Comparison of ENCODE assay signal across 8 mouse cellular contexts in the genomic region with DNA sequence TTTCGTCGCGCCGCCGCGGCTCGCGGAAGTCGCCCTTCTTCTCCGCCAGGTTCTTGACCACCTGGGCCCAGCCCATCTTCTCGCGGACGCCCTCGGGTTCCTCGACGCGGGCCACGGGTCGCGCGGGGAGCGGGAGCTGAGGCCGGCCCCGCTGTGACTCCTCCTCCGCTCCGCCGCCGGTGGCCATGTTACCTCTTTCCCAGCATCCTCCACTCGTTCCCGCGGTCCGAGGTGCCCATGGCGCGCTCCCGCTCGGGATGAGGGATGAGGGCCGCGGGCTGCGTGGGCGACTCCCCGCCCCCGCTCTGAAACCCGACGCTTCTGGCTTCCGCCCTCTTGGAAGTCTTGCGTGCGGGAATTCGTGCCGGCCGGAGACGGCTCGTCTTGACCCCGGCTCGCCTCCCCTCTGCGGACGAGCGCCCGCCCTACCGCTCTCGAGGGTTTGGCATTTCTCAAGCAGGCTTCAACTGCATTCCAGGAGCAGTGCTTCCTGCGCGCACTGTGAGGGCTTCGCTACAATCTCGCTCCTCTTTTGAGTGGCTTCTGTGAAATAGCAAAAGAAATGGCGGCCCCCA. TPM values are rescaled to one million over a fixed set of nuclear protein-coding genes. Genes with fewer than 3 reads are reported as not detected.
A peak's percentile ranks its signal among the peaks of the same experiment; 100 is the strongest.
DNase-seq lines count a peak whose midpoint lies in the region; ATAC-seq and TF ChIP-seq lines count a peak whose summit lies in the region.

A gene (minus strand): TSS at position 437 of the 575 bp plus-strand sequence.

- H3K9me3 ChIP-seq in heart, embryonic 12.5 days (replicated peaks), result peaks cover 7% of the 10 kb centered on the region; the same call in 1 of the 2 replicates
- peaks cover 7% of the 10 kb centered on the region; the same call in 1 of the 2 replicates for H3K9me3 ChIP-seq in kidney, embryonic 15.5 days (replicated peaks)
- H3K9me3 ChIP-seq in limb, embryonic 14.5 days (ENCODE audit: control insufficient read depth, low read length), result peaks cover 7% of the 10 kb centered on the region; the same call in 1 of the 2 replicates
- 0 out of 2 replicates have a peak, but pooled peaks cover 5% of the 10 kb centered on the region for H3K9me3 ChIP-seq in midbrain, embryonic 14.5 days (ENCODE audit: control insufficient read depth, low read length)

- peak within 1 kb of the TSS; percentile 99 for H3K27ac ChIP-seq in heart, embryonic 12.5 days (ENCODE audit: poor library complexity, severe bottlenecking)
- H3K27ac ChIP-seq in kidney, embryonic 15.5 days, result peak within 1 kb of the TSS; percentile 98
- H3K27ac ChIP-seq in limb, embryonic 14.5 days (replicated peaks; ENCODE audit: low read depth, low read length), result peak within 1 kb of the TSS; percentile 98
- H3K27ac ChIP-seq in midbrain, embryonic 14.5 days (replicated peaks; ENCODE audit: low read depth, low read length), result peak within 1 kb of the TSS; percentile 96

- ATAC-seq in erythroid progenitor cell, adult 5-6 weeks (replicated peaks; ENCODE audit: low FRiP score, poor library complexity, severe bottlenecking), result peak; percentile 92
- ATAC-seq in heart, embryonic 12.5 days (ENCODE audit: insufficient number of reproducible peaks, low FRiP score), result peak; percentile 80
- peak; percentile 81 for ATAC-seq in kidney, embryonic 15.5 days (replicated peaks; ENCODE audit: low FRiP score)
- ATAC-seq in limb, embryonic 14.5 days (ENCODE audit: low FRiP score, low read depth), result peak; percentile 85
- ATAC-seq in midbrain, embryonic 14.5 days (ENCODE audit: low FRiP score, low TSS enrichment), result peak; percentile 83

- H3K9ac ChIP-seq in heart, embryonic 12.5 days, result peak within 1 kb of the TSS; percentile 98
- H3K9ac ChIP-seq in kidney, embryonic 15.5 days, result peak within 1 kb of the TSS; percentile 98
- H3K9ac ChIP-seq in limb, embryonic 14.5 days (ENCODE audit: low read depth, low read length, severe bottlenecking), result peak within 1 kb of the TSS; percentile 98
- peak within 1 kb of the TSS; percentile 98 for H3K9ac ChIP-seq in midbrain, embryonic 14.5 days (replicated peaks; ENCODE audit: low read length)

- peak; percentile 64 for DNase-seq in CD4-positive helper T cell, adult 2 months (ENCODE audit: low read depth, low spot score)
- peak; percentile 66 for DNase-seq in c-Kit-positive CD71-negative TER-119-negative erythroid progenitor cells, embryonic 14.5 days (ENCODE audit: low read depth)
- DNase-seq in limb, embryonic 14.5 days (ENCODE audit: low spot score), result peak; percentile 92
- peak; percentile 93 for DNase-seq in midbrain, embryonic 14.5 days
- DNase-seq in spleen, adult 18-20 months, result peak; percentile 31 to 52

- peaks cover 37% of the 10 kb centered on the region for H3K4me1 ChIP-seq in heart, embryonic 12.5 days (replicated peaks)
- peaks cover 37% of the 10 kb centered on the region for H3K4me1 ChIP-seq in kidney, embryonic 15.5 days
- peaks cover 22% of the 10 kb centered on the region for H3K4me1 ChIP-seq in limb, embryonic 14.5 days (ENCODE audit: control insufficient read depth, insufficient read depth, low read length)
- H3K4me1 ChIP-seq in midbrain, embryonic 14.5 days (ENCODE audit: control insufficient read depth, insufficient read depth, low read length), result peaks cover 37% of the 10 kb centered on the region

- peak; percentile 49; the same call in 1 of the 2 replicates for TF ChIP-seq POLR2A in limb, embryonic 14.5 days (IDR thresholded peaks at IDR 0.05; ENCODE audit: borderline replicate concordance, extremely low read depth, insufficient read depth, insufficient read length)

- peak within 1 kb of the TSS; percentile 78 for H3K4me3 ChIP-seq in heart, embryonic 12.5 days
- H3K4me3 ChIP-seq in kidney, embryonic 15.5 days (replicated peaks), result peak within 1 kb of the TSS; percentile 88
- H3K4me3 ChIP-seq in limb, embryonic 14.5 days (replicated peaks; ENCODE audit: low read length), result peak within 1 kb of the TSS; percentile 96
- H3K4me3 ChIP-seq in midbrain, embryonic 14.5 days (replicated peaks; ENCODE audit: low read depth, low read length), result peak within 1 kb of the TSS; percentile 88

- peaks cover 4% of the 10 kb centered on the region; the same call in 1 of the 2 replicates for H3K36me3 ChIP-seq in heart, embryonic 12.5 days
- 0 out of 2 replicates have a peak, but pooled peaks cover 4% of the 10 kb centered on the region for H3K36me3 ChIP-seq in kidney, embryonic 15.5 days
- peaks cover 4% of the 10 kb centered on the region; the same call in 1 of the 2 replicates for H3K36me3 ChIP-seq in limb, embryonic 14.5 days (ENCODE audit: control insufficient read depth, insufficient read depth, low read length)
- no peaks in the 10 kb centered on the region for H3K36me3 ChIP-seq in midbrain, embryonic 14.5 days (ENCODE audit: control insufficient read depth, insufficient read depth, low read length)

- WGBS in heart, embryonic 12.5 days, result under 1% methylated on average over 65 of the region's 65 CpGs
- under 1% methylated on average over 64 of the region's 65 CpGs for WGBS in kidney, embryonic 15.5 days
- WGBS in limb, embryonic 14.5 days, result under 1% methylated on average over 54 of the region's 65 CpGs
- 1% methylated on average over 65 of the region's 65 CpGs for WGBS in midbrain, embryonic 14.5 days

- no peaks in the 10 kb centered on the region for H3K27me3 ChIP-seq in heart, embryonic 12.5 days (replicated peaks)
- H3K27me3 ChIP-seq in kidney, embryonic 15.5 days, result no peaks in the 10 kb centered on the region
- no peaks in the 10 kb centered on the region for H3K27me3 ChIP-seq in limb, embryonic 14.5 days (ENCODE audit: control insufficient read depth, insufficient read depth, low read length)
- H3K27me3 ChIP-seq in midbrain, embryonic 14.5 days (ENCODE audit: control insufficient read depth, insufficient read depth, low read length), result no peaks in the 10 kb centered on the region

- H3K4me2 ChIP-seq in heart, embryonic 12.5 days, result peak within 1 kb of the TSS; percentile 100
- peak within 1 kb of the TSS; percentile 70 for H3K4me2 ChIP-seq in kidney, embryonic 15.5 days
- peak within 1 kb of the TSS; percentile 86 for H3K4me2 ChIP-seq in limb, embryonic 14.5 days (replicated peaks; ENCODE audit: low read depth, low read length, severe bottlenecking)
- H3K4me2 ChIP-seq in midbrain, embryonic 14.5 days (ENCODE audit: low read length), result peak within 1 kb of the TSS; percentile 79

RNA-seq across cellular contexts. Expression of the gene that starts here (rescaled TPM):
- 6.8 and 9.6 TPM in 2 replicates for total RNA-seq in erythroid progenitor cell, adult 5-6 weeks (2015; ENCODE audit: low replicate concordance)
- 4.9 and 5.4 TPM in 2 replicates for total RNA-seq in erythroid progenitor cell, adult 5-6 weeks (2017; ENCODE audit: low replicate concordance)
- polyA plus RNA-seq in heart, embryonic 12.5 days (2016; fragmentation: Nextera tagmentation; extraction: Ambion mirVana), result 61.4 and 64.9 TPM in 2 replicates
- polyA plus RNA-seq in kidney, embryonic 15.5 days (2015; fragmentation: Nextera tagmentation; extraction: Ambion mirVana), result 42.4 and 45.7 TPM in 2 replicates
- polyA plus RNA-seq in limb, embryonic 14.5 days (2012; rRNA removed), result 33.5 and 35.6 TPM in 2 replicates
- polyA plus RNA-seq in limb, embryonic 14.5 days (2014; fragmentation: Nextera tagmentation; extraction: Ambion mirVana), result 38.1 and 47.0 TPM in 2 replicates
- polyA plus RNA-seq in midbrain, embryonic 14.5 days (2014; fragmentation: Nextera tagmentation; extraction: Ambion mirVana), result 18.0 and 19.3 TPM in 2 replicates

Comparison
In these comparisons a context has a peak if more than half of its experiments do, and no peak if none do; other contexts are left out.
1. Peak in every context shown above with its lines: DNase-seq, ATAC-seq, H3K4me3 ChIP-seq and H3K27ac ChIP-seq.
2. DNase-seq: peak in every context shown above with its lines; median percentile 93 in midbrain, embryonic 14.5 days; 92 in limb, embryonic 14.5 days; 66 in c-Kit-positive CD71-negative TER-119-negative erythroid progenitor cells, embryonic 14.5 days; 64 in CD4-positive helper T cell, adult 2 months; 42 in spleen, adult 18-20 months.